Mouse (Mus musculus) heart, embryonic 12.5 days (tissue): ENCODE data around the gene Rnasel. TPM values are rescaled to one million over a fixed set of nuclear protein-coding genes. Genes with fewer than 3 reads are reported as not detected.

Source experiments
- ATAC-seq: fragments of 200-750 bp; cut with Nextera tagmentation; 2 replicates; pipeline ENCODE4 v1.8.0; 2017; ENCODE audit warnings: moderate TSS enrichment, moderate library complexity; ENCODE audit not compliant: insufficient number of reproducible peaks, low FRiP score
- H3K27ac ChIP-seq: fragments of 300-500 bp; sonication (generic); 2 replicates; pipeline ENCODE4 v1.5.1; 2016; ENCODE audit warnings: mild to moderate bottlenecking, moderate library complexity; ENCODE audit not compliant: poor library complexity, severe bottlenecking
- H3K27me3 ChIP-seq: fragments of 300-500 bp; sonication (generic); replicated peaks from 2 replicates; pipeline ENCODE4 v1.6.1; 2016; ENCODE audit warnings: mild to moderate bottlenecking, moderate library complexity
- H3K36me3 ChIP-seq: fragments of 300-500 bp; sonication (generic); 2 replicates; pipeline ENCODE4 v1.6.1; 2016; ENCODE audit warnings: mild to moderate bottlenecking, moderate library complexity
- H3K4me1 ChIP-seq: fragments of 300-500 bp; sonication (generic); replicated peaks from 2 replicates; pipeline ENCODE4 v1.6.1; 2016; ENCODE audit warnings: mild to moderate bottlenecking
- H3K4me2 ChIP-seq: fragments of 300-500 bp; sonication (generic); 2 replicates; pipeline ENCODE4 v1.6.1; 2016; ENCODE audit warnings: mild to moderate bottlenecking, moderate library complexity
- H3K4me3 ChIP-seq: fragments of 300-500 bp; sonication (generic); 2 replicates; pipeline ENCODE4 v1.5.1; 2016; ENCODE audit warnings: mild to moderate bottlenecking
- H3K9ac ChIP-seq: fragments of 300-500 bp; sonication (generic); 2 replicates; pipeline ENCODE4 v1.6.1; 2016; ENCODE audit warnings: mild to moderate bottlenecking, moderate library complexity
- H3K9me3 ChIP-seq: fragments of 300-500 bp; sonication (generic); replicated peaks from 2 replicates; pipeline ENCODE4 v1.6.1; 2016; ENCODE audit warnings: mild to moderate bottlenecking, moderate library complexity
- WGBS: fragments of 180-500 bp; shearing (Covaris S2); methylation state at CpG from one replicate; pipeline ENCODE4 v1.1.7; 2016; 5-methylcytosine and 5-hydroxymethylcytosine counted together
- polyA plus RNA-seq: library from polyadenylated mRNA; unstranded; fragments of >200 nt; fragmentation: Nextera tagmentation; extraction: Ambion mirVana; gene quantifications from 2 replicates; pipeline ENCODE4 v1.2.1, GENCODE M21; 2016

Gene Rnasel
- polyA plus RNA-seq, 1 experiment from 2014 or later, result 12.8 TPM

GRCm38 (mm10) chr1:153807390-153807993 is 58.3 kb downstream of the Rnasel start:
- H3K36me3 ChIP-seq, result no peaks in the 10 kb centered on the region
- WGBS, result 43% methylated on average over 13 of the region's 13 CpGs
- H3K9ac ChIP-seq, result no peak overlapping the region
- no peak overlapping the region for H3K4me3 ChIP-seq
- no peak for ATAC-seq
- H3K9me3 ChIP-seq, result no peaks in the 10 kb centered on the region
- H3K4me2 ChIP-seq, result peak overlapping the region; percentile 39
- H3K27ac ChIP-seq, result no peak overlapping the region
- H3K4me1 ChIP-seq, result no peaks in the 10 kb centered on the region
- H3K27me3 ChIP-seq, result no peaks in the 10 kb centered on the region; the same call in 1 of the 2 replicates

Other genes starting within 250 kb of the Rnasel start
- gene Npl, start 199.4 kb upstream of the Rnasel start, polyA plus RNA-seq, result 6.6 and 7.4 TPM in 2 replicates
- gene Rgs8, start 96.4 kb upstream of the Rnasel start, polyA plus RNA-seq, result 0.90 and 1.1 TPM in 2 replicates
- 4.7 and 5.2 TPM in 2 replicates for gene Rgs16, start 9.1 kb upstream of the Rnasel start, polyA plus RNA-seq
- gene Rgsl1, start 94.7 kb downstream of the Rnasel start, polyA plus RNA-seq, result not detected in 2 replicates
- gene Teddm1b, start 124.9 kb downstream of the Rnasel start, polyA plus RNA-seq, result 0.13 TPM in 1 of 2 replicates, not detected in the other
- not detected in 2 replicates for gene Teddm1a, start 142.3 kb downstream of the Rnasel start, polyA plus RNA-seq
- 55.2 and 58.4 TPM in 2 replicates for gene Glul, start 150.5 kb downstream of the Rnasel start, polyA plus RNA-seq
- 0.15 and 0.31 TPM in 2 replicates for gene Teddm2, start 150.8 kb downstream of the Rnasel start, polyA plus RNA-seq